Mouse (Mus musculus): ENCODE results near the gene Ank2. TPM values are rescaled to one million over a fixed set of nuclear protein-coding genes. Genes with fewer than 3 reads are reported as not detected.

Ank2 gene
- total RNA-seq (2014; rRNA removed) = 508 and 575 TPM in 2 replicates
- 62.0 and 160 TPM in 2 replicates for polyA plus RNA-seq (2015; fragmentation: Nextera tagmentation; extraction: Ambion mirVana)

DNA sequence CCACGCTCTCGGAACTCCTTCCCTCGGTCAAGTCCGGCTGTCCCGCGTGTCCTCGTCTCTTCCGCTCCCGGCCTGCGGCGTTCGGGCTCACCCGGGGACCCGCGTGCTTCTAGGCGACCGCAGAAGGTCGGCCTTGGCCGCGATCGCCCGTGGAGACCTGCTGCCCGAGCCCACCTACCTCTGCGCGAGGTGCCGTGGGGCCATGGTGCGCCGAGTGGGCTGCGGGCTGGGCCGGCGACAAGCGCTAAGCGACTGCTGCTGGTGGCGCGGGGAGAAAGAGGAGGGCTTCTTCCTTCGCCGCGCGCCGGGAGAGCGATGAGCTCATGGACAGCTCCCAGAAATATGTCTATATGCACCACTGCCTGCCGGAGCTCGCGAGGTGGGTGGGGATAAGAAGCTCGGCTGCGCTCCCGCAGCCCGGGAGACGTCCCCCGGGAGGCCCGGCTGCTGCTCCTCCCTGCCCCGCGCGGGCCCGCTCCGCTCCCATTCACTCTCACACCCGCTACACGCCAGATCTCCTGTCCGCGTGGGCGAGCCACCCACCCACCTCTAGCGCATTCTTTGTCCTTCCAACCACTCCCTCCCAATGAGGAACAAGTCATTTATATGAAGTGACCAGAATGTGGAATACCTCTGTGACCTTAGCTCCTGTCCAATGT, at the start of gene Ank2:
Gene Ank2 (minus strand): TSS at position 609 of the 659 bp plus-strand sequence.
- no peaks in the 10 kb centered on the region for H3K4me1 ChIP-seq (ENCODE audit: insufficient read depth)
- TF ChIP-seq CTCF (IDR thresholded peaks at IDR 0.05; ENCODE audit: low read depth) = no peak
- peak within 1 kb of the TSS; percentile 75 for H3K4me3 ChIP-seq (ENCODE audit: low read depth, low read length)
- no peaks in the 10 kb centered on the region for H3K9me3 ChIP-seq (ENCODE audit: low read length)
- 3% methylated on average over 56 of the region's 62 CpGs for WGBS
- ATAC-seq (peak; percentile 89), DNase-seq (peak; percentile 81)
- no peaks in the 10 kb centered on the region for H3K36me3 ChIP-seq (ENCODE audit: insufficient read depth)
- H3K4me2 ChIP-seq (ENCODE audit: low read depth) = peak within 1 kb of the TSS; percentile 91
- peak within 1 kb of the TSS; percentile 95 for H3K9ac ChIP-seq
- H3K27ac ChIP-seq (ENCODE audit: low read depth, low read length) = peak within 1 kb of the TSS; percentile 89
- H3K27me3 ChIP-seq (ENCODE audit: insufficient read depth, low read length) = no peaks in the 10 kb centered on the region

DNA sequence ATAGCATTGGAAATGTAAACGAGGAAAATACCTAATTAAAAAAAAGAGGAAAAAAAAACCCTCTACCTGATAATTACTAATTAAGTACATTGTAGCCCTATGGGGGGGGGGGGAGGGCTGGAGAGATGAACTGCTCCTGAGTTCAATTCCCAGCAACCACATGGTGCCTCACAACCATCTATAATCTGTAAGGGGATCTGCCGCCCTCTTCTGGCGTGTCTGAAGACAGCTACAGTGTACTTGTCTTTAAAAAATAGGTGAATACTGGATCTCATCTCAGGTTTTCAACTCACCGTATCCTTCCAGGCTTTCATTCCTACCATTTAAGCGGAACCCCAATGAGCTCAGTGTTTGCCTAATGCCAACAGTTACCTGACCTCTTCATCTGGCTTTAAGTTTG, 48.7 kb upstream of the Ank2 start:
- Histone ChIP-seq H3K9me3 (ENCODE audit: low read length) (no peaks in the 10 kb centered on the region), H3K4me3 (ENCODE audit: low read depth, low read length) (no peak overlapping the region), H3K36me3 (ENCODE audit: insufficient read depth) (peaks cover 21% of the 10 kb centered on the region; the same call in 1 of the 2 replicates), H3K9ac (no peak overlapping the region), H3K27me3 (ENCODE audit: insufficient read depth, low read length) (no peaks in the 10 kb centered on the region), H3K4me2 (ENCODE audit: low read depth) (no peak overlapping the region), H3K4me1 (ENCODE audit: insufficient read depth) (no peaks in the 10 kb centered on the region), H3K27ac (ENCODE audit: low read depth, low read length) (no peak overlapping the region)
- peak; percentile 20 for DNase-seq
- 37% methylated on average over 5 of the region's 5 CpGs for WGBS
- ATAC-seq = no peak
- peak; percentile 61 for TF ChIP-seq CTCF (IDR thresholded peaks at IDR 0.05; ENCODE audit: low read depth)

DNA sequence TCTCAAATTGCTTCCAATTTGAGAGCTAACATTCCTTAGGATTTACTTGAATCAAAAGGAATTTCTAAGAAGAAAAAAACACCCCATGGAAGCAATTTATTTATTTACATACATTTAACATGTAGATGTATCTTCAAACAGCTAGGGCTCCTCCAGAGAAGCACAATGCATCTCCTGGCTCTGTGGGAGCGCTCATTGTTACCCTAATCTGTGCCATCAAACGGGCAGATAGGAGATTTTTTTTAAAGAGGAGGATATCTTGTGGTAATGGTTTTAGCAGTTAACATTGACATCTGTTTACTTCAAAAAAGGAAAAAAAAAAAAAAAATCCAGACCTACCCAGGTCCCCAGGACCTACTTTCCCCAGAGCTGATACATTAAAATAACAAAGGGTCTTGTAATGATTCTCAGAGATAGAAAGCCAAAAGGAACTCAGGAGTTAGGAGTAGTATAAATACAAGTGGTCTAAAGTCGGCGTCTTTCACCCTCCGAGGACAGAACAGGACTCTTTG, 45.5 kb upstream of the Ank2 start:
- 21% methylated on average over 5 of the region's 5 CpGs for WGBS
- DNase-seq = no peak
- TF ChIP-seq CTCF (IDR thresholded peaks at IDR 0.05; ENCODE audit: low read depth) = no peak

DNA sequence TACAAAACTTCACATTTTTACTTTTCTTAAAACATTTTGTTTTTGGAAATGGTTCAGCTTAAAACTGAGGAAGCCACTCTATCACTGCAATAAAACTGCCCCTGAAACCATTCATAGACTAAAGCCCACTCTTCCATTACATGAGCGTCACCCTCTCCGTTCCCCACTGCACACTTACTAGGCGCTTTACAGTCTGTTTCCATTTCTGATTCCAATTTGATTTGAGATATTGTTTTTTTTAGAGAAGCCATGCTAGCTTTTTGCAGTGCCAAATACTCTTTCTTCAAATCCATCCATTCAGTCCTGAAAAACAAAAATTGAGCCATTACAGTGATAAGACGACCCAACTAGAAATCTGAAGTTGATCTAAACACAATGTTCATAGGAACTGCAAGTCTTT, 44.8 kb upstream of the Ank2 start:
- TF ChIP-seq CTCF (IDR thresholded peaks at IDR 0.05; ENCODE audit: low read depth) = no peak
- Histone ChIP-seq H3K27me3 (ENCODE audit: insufficient read depth, low read length) (no peaks in the 10 kb centered on the region), H3K27ac (ENCODE audit: low read depth, low read length) (no peak overlapping the region), H3K9me3 (ENCODE audit: low read length) (no peaks in the 10 kb centered on the region), H3K36me3 (ENCODE audit: insufficient read depth) (peaks cover 29% of the 10 kb centered on the region), H3K9ac (no peak overlapping the region), H3K4me1 (ENCODE audit: insufficient read depth) (no peaks in the 10 kb centered on the region), H3K4me3 (ENCODE audit: low read depth, low read length) (no peak overlapping the region), H3K4me2 (ENCODE audit: low read depth) (no peak overlapping the region)
- whole genome bisulfite sequencing = 78% methylated on average over 4 of the region's 4 CpGs
- DNase-seq = no peak
- ATAC-seq = no peak

More for the DNA sequence above, 45.5 kb upstream of the Ank2 start:
- H3K9ac ChIP-seq = no peak overlapping the region
- H3K9me3 ChIP-seq (ENCODE audit: low read length) = no peaks in the 10 kb centered on the region
- H3K4me1 ChIP-seq (ENCODE audit: insufficient read depth) = no peaks in the 10 kb centered on the region
- H3K36me3 ChIP-seq (ENCODE audit: insufficient read depth) = peaks cover 25% of the 10 kb centered on the region
- H3K27me3 ChIP-seq (ENCODE audit: insufficient read depth, low read length) = no peaks in the 10 kb centered on the region
- no peak for ATAC-seq
- no peak overlapping the region for H3K4me2 ChIP-seq (ENCODE audit: low read depth)
- no peak overlapping the region for H3K4me3 ChIP-seq (ENCODE audit: low read depth, low read length)
- H3K27ac ChIP-seq (ENCODE audit: low read depth, low read length) = no peak overlapping the region

DNA sequence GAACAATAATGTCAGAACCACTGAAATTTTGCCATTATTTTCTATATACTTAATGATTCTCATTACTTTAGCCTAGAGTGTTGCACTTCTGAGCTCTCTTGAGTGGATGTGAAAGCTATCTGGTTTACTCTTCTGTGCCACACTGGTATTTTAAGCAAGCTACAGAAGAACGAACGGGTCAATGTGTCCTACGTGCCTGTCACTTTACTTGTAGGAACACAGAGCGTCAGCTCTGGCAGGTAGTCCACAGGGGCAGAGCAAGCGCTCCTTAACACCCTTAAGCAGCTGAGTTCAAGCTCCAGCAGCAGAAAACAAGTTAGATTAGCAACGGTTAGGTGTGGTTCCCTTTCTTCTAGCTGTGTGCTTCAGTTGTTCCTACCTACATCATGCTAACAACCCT, 40.0 kb upstream of the Ank2 start:
- no peak for DNase-seq
- Histone ChIP-seq H3K27me3 (ENCODE audit: insufficient read depth, low read length) (no peaks in the 10 kb centered on the region), H3K9ac (no peak overlapping the region), H3K4me2 (ENCODE audit: low read depth) (no peak overlapping the region), H3K4me1 (ENCODE audit: insufficient read depth) (no peaks in the 10 kb centered on the region), H3K36me3 (ENCODE audit: insufficient read depth) (peaks cover 19% of the 10 kb centered on the region), H3K9me3 (ENCODE audit: low read length) (no peaks in the 10 kb centered on the region), H3K27ac (ENCODE audit: low read depth, low read length) (no peak overlapping the region), H3K4me3 (ENCODE audit: low read depth, low read length) (no peak overlapping the region)
- TF ChIP-seq CTCF (IDR thresholded peaks at IDR 0.05; ENCODE audit: low read depth) = no peak
- ATAC-seq = no peak
- WGBS = 72% methylated on average over 6 of the region's 6 CpGs

DNA sequence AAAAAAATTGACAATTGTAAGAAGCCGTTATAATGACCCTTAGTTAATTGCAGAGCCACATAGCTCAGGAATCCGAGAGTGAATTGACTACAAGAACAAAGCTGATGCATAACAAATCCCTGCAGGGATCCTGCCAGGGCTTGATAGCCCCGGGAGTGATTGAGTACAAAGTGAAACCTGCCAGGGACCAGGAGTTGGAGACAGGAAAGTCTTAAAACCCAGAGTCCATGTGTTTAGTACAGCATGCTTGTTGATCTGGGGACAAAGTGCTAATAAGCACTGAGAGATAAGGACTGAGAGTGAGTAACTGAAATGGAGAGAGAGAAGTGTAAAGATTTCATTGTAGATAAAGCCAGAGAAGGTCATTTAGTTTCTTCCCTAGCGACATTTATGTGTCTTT, 31.1 kb upstream of the Ank2 start:
- ATAC-seq (no peak), DNase-seq (no peak)
- Histone ChIP-seq H3K9me3 (ENCODE audit: low read length) (no peaks in the 10 kb centered on the region), H3K36me3 (ENCODE audit: insufficient read depth) (no peaks in the 10 kb centered on the region), H3K27me3 (ENCODE audit: insufficient read depth, low read length) (no peaks in the 10 kb centered on the region), H3K9ac (no peak overlapping the region), H3K4me3 (ENCODE audit: low read depth, low read length) (no peak overlapping the region), H3K4me1 (ENCODE audit: insufficient read depth) (no peaks in the 10 kb centered on the region), H3K27ac (ENCODE audit: low read depth, low read length) (no peak overlapping the region), H3K4me2 (ENCODE audit: low read depth) (no peak overlapping the region)
- 9% methylated on average over 4 of the region's 4 CpGs for WGBS
- TF ChIP-seq CTCF (IDR thresholded peaks at IDR 0.05; ENCODE audit: low read depth) = no peak

DNA sequence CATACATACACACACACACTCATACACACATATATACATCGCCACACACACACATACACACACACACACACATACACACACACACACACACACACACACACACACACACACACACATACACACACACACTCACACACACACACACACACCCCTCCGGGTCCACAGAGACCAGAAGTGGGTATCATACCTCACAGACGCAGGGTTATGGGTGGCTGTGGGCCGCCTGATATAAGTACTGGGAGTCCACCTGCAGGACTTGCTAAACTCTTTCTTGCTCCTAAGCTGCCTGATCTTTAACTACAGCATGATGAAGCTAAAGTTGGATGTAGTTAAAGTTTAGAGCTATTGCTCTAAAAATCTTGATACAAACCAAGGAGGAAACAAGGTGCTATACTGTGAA, 30.7 kb upstream of the Ank2 start:
- H3K27ac ChIP-seq (ENCODE audit: low read depth, low read length) = no peak overlapping the region
- H3K36me3 ChIP-seq (ENCODE audit: insufficient read depth) = no peaks in the 10 kb centered on the region
- 71% methylated on average over 4 of the region's 4 CpGs for WGBS
- H3K27me3 ChIP-seq (ENCODE audit: insufficient read depth, low read length) = no peaks in the 10 kb centered on the region
- no peak overlapping the region for H3K9ac ChIP-seq
- ATAC-seq (no peak), DNase-seq (no peak)
- H3K9me3 ChIP-seq (ENCODE audit: low read length) = no peaks in the 10 kb centered on the region
- H3K4me2 ChIP-seq (ENCODE audit: low read depth) = no peak overlapping the region
- no peak overlapping the region for H3K4me3 ChIP-seq (ENCODE audit: low read depth, low read length)
- TF ChIP-seq CTCF (IDR thresholded peaks at IDR 0.05; ENCODE audit: low read depth) = no peak
- H3K4me1 ChIP-seq (ENCODE audit: insufficient read depth) = no peaks in the 10 kb centered on the region

Data from forebrain, postnatal 0 days (tissue).